Mouse (Mus musculus): Measurements from ENCODE around the gene Pla2g4e. TPM values are rescaled to one million over a fixed set of nuclear protein-coding genes. Genes with fewer than 3 reads are reported as not detected.

The Pla2g4e gene
- polyA plus RNA-seq, 1 experiment from 2014 or later, result not detected

GRCm38 (mm10) chr2:120264858-120265257 lies 19.7 kb upstream of the Pla2g4e start:
- no peak overlapping the region for H3K4me3 ChIP-seq (ENCODE audit: low read depth, low read length)
- H3K4me2 ChIP-seq (ENCODE audit: low read depth, low read length), result no peak overlapping the region
- H3K36me3 ChIP-seq (replicated peaks; ENCODE audit: insufficient read depth, low read length), result no peaks in the 10 kb centered on the region
- ATAC-seq, result no peak
- 68% methylated on average over 10 of the region's 10 CpGs for WGBS (ENCODE audit: insufficient replicate concordance)
- TF ChIP-seq EP300 (IDR thresholded peaks at IDR 0.05; ENCODE audit: low read depth), result no peak
- no peak for TF ChIP-seq CTCF (IDR thresholded peaks at IDR 0.05; ENCODE audit: low read depth)
- DNase-seq, result no peak
- no peaks in the 10 kb centered on the region for H3K9me3 ChIP-seq (ENCODE audit: low read length)
- H3K4me1 ChIP-seq (ENCODE audit: insufficient read depth), result no peaks in the 10 kb centered on the region
- no peaks in the 10 kb centered on the region for H3K27me3 ChIP-seq (ENCODE audit: insufficient read depth, low read length)
- no peak overlapping the region for H3K9ac ChIP-seq (replicated peaks)
- no peak overlapping the region for H3K27ac ChIP-seq (ENCODE audit: low read depth)

GRCm38 (mm10) chr2:120262876-120263275 lies 17.7 kb upstream of the Pla2g4e start:
- DNase-seq, result no peak
- TF ChIP-seq EP300 (IDR thresholded peaks at IDR 0.05; ENCODE audit: low read depth), result no peak
- no peak for TF ChIP-seq CTCF (IDR thresholded peaks at IDR 0.05; ENCODE audit: low read depth)
- Histone ChIP-seq H3K4me3 (ENCODE audit: low read depth, low read length) (no peak overlapping the region), H3K9me3 (ENCODE audit: low read length) (no peaks in the 10 kb centered on the region), H3K4me2 (ENCODE audit: low read depth, low read length) (no peak overlapping the region), H3K9ac (replicated peaks) (no peak overlapping the region), H3K36me3 (replicated peaks; ENCODE audit: insufficient read depth, low read length) (no peaks in the 10 kb centered on the region), H3K4me1 (ENCODE audit: insufficient read depth) (no peaks in the 10 kb centered on the region), H3K27me3 (ENCODE audit: insufficient read depth, low read length) (no peaks in the 10 kb centered on the region), H3K27ac (ENCODE audit: low read depth) (no peak overlapping the region)
- WGBS (ENCODE audit: insufficient replicate concordance), result 20% methylated on average over 1 of the region's 1 CpGs
- ATAC-seq, result no peak

DNA sequence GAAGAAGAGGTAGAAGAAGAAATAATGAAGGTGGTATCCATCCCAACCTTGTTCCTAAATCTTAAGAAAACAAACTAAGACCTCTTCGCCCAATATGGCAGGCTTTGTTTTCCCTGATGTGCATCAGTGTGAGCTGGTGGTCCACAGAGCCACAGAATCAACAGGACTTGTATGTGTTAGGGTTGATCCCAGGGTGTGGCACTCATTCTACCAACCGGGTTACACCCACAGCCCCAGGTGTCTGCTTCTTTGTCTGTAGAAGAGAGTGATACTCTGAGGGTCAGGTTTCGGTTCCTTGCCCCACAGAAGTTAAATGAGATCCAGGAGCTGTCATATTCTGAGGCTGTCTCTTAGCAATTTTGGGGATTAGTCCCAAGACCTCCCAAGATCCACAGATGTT lies 16.2 kb upstream of the Pla2g4e start:
- Histone ChIP-seq H3K4me3 (ENCODE audit: low read depth, low read length) (no peak overlapping the region), H3K36me3 (replicated peaks; ENCODE audit: insufficient read depth, low read length) (no peaks in the 10 kb centered on the region), H3K27ac (ENCODE audit: low read depth) (no peak overlapping the region), H3K4me2 (ENCODE audit: low read depth, low read length) (no peak overlapping the region), H3K4me1 (ENCODE audit: insufficient read depth) (no peaks in the 10 kb centered on the region), H3K27me3 (ENCODE audit: insufficient read depth, low read length) (no peaks in the 10 kb centered on the region), H3K9me3 (ENCODE audit: low read length) (no peaks in the 10 kb centered on the region), H3K9ac (replicated peaks) (no peak overlapping the region)
- no peak for DNase-seq
- TF ChIP-seq EP300 (IDR thresholded peaks at IDR 0.05; ENCODE audit: low read depth), result no peak
- TF ChIP-seq CTCF (IDR thresholded peaks at IDR 0.05; ENCODE audit: low read depth), result no peak
- ATAC-seq, result no peak
- 63% methylated on average over 3 of the region's 3 CpGs for WGBS (ENCODE audit: insufficient replicate concordance)

DNA sequence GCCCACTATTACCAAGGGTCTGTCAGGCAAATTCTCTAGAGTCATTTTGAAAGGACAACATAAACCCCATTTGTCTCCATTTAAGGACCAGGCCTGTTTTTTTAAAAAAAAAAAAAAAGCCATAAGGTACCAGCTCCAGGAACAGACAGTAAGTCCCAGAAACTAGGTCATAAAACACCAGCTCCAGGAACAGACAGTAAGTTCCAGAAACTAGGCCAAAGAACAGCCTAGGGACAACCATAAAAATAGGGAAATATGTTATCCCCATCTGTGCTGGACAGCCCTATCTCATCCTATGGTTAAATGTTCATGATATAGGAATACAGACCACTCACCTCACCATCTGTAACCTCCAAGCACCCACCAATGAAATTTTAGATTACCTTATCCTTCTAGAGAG lies 11.1 kb upstream of the Pla2g4e start:
- no peak for TF ChIP-seq CTCF (IDR thresholded peaks at IDR 0.05; ENCODE audit: low read depth)
- no peak for TF ChIP-seq EP300 (IDR thresholded peaks at IDR 0.05; ENCODE audit: low read depth)
- DNase-seq, result no peak
- no peak for ATAC-seq
- H3K4me2 ChIP-seq (ENCODE audit: low read depth, low read length), result no peak overlapping the region
- no peak overlapping the region for H3K4me3 ChIP-seq (ENCODE audit: low read depth, low read length)
- H3K4me1 ChIP-seq (ENCODE audit: insufficient read depth), result no peaks in the 10 kb centered on the region
- no peak overlapping the region for H3K27ac ChIP-seq (ENCODE audit: low read depth)
- no peaks in the 10 kb centered on the region for H3K27me3 ChIP-seq (ENCODE audit: insufficient read depth, low read length)
- no peak overlapping the region for H3K9ac ChIP-seq (replicated peaks)
- no peaks in the 10 kb centered on the region for H3K36me3 ChIP-seq (replicated peaks; ENCODE audit: insufficient read depth, low read length)
- H3K9me3 ChIP-seq (ENCODE audit: low read length), result no peaks in the 10 kb centered on the region

DNA sequence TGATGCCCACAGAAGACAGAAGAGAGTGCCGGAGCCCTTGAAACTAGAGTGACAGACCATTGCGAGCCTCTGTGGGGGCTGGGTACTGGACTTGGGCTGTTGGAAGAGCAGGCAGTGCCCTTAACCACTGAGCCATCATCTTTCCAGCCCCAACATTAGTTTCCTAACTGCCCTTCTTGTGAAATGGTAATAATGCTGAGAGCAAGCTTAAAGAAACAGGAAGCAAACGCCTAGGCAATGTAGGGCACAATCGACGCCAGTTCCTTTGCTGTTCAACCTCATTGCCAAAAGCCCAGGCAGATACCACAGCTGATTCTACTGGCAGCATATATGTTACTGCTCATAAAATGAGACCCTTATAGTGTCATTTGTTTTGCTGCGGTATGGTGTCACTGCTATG lies 7.5 kb upstream of the Pla2g4e start:
- no peaks in the 10 kb centered on the region for H3K4me1 ChIP-seq (ENCODE audit: insufficient read depth)
- H3K27ac ChIP-seq (ENCODE audit: low read depth), result no peak overlapping the region
- H3K9me3 ChIP-seq (ENCODE audit: low read length), result no peaks in the 10 kb centered on the region
- H3K4me3 ChIP-seq (ENCODE audit: low read depth, low read length), result no peak overlapping the region
- no peak for DNase-seq
- H3K4me2 ChIP-seq (ENCODE audit: low read depth, low read length), result no peak overlapping the region
- H3K36me3 ChIP-seq (replicated peaks; ENCODE audit: insufficient read depth, low read length), result no peaks in the 10 kb centered on the region
- ATAC-seq, result no peak
- H3K27me3 ChIP-seq (ENCODE audit: insufficient read depth, low read length), result no peaks in the 10 kb centered on the region
- TF ChIP-seq EP300 (IDR thresholded peaks at IDR 0.05; ENCODE audit: low read depth), result no peak
- 57% methylated on average over 6 of the region's 6 CpGs for WGBS (ENCODE audit: insufficient replicate concordance)
- H3K9ac ChIP-seq (replicated peaks), result no peak overlapping the region

DNA sequence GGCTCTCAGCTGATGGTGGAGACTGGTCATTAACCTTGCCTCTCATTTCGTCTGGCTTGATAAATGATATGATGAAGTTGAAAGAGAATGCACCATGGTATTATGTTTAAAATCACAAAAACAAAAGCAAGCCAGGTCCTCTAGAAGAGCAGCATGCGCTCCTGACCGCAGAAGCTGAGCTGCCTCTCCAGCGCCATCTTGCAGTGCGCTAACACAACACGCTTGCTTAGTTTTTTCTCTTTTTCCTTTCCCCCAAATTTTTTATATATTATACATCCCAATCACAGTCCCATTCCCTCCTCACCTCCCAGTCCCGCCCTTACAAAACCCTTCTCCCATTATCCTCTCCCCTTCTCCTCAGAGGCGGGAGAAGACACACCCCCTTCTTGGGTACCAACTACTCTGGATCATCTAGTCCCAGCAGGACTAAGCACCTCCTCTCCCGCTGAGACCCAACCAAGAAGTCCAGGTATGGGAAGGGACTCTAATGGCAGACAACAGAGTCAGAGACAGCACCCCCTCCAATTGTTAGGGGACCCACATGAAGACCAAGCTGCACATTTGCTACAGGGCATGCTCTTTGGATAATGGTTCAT lies 384 bp upstream of the Pla2g4e start:
- Histone ChIP-seq H3K4me3 (ENCODE audit: low read depth, low read length) (no peak overlapping the region; the same call in 1 of the 2 replicates), H3K36me3 (replicated peaks; ENCODE audit: insufficient read depth, low read length) (no peaks in the 10 kb centered on the region), H3K27ac (ENCODE audit: low read depth) (no peak overlapping the region), H3K27me3 (ENCODE audit: insufficient read depth, low read length) (peaks cover 20% of the 10 kb centered on the region), H3K4me2 (ENCODE audit: low read depth, low read length) (peak overlapping the region; percentile 50; the same call in 1 of the 2 replicates), H3K9ac (replicated peaks) (no peak overlapping the region), H3K4me1 (ENCODE audit: insufficient read depth) (no peaks in the 10 kb centered on the region), H3K9me3 (ENCODE audit: low read length) (no peaks in the 10 kb centered on the region)
- 15% methylated on average over 9 of the region's 9 CpGs for WGBS (ENCODE audit: insufficient replicate concordance)
- DNase-seq (no peak), ATAC-seq (no peak)
- no peak for TF ChIP-seq EP300 (IDR thresholded peaks at IDR 0.05; ENCODE audit: low read depth)
- TF ChIP-seq CTCF (IDR thresholded peaks at IDR 0.05; ENCODE audit: low read depth), result peak; percentile 1; the same call in 1 of the 2 replicates

- no peaks in the 10 kb centered on the region for H3K9me3 ChIP-seq (ENCODE audit: low read length)
- H3K9ac ChIP-seq (replicated peaks), result no peak overlapping the region
- DNase-seq, result no peak
- no peak overlapping the region for H3K27ac ChIP-seq (ENCODE audit: low read depth)
- peaks cover 20% of the 10 kb centered on the region for H3K27me3 ChIP-seq (ENCODE audit: insufficient read depth, low read length)
- 87% methylated on average over 2 of the region's 2 CpGs for WGBS (ENCODE audit: insufficient replicate concordance)
- TF ChIP-seq EP300 (IDR thresholded peaks at IDR 0.05; ENCODE audit: low read depth), result no peak
- no peak for TF ChIP-seq CTCF (IDR thresholded peaks at IDR 0.05; ENCODE audit: low read depth)
- H3K4me2 ChIP-seq (ENCODE audit: low read depth, low read length), result no peak overlapping the region
- H3K36me3 ChIP-seq (replicated peaks; ENCODE audit: insufficient read depth, low read length), result no peaks in the 10 kb centered on the region
- no peak overlapping the region for H3K4me3 ChIP-seq (ENCODE audit: low read depth, low read length)
- H3K4me1 ChIP-seq (ENCODE audit: insufficient read depth), result no peaks in the 10 kb centered on the region
- ATAC-seq, result no peak
Measured at GRCm38 (mm10) chr2:120243995-120244394, 1.1 kb downstream of the Pla2g4e start.
